Mouse (Mus musculus): ENCODE results near the gene Hsd11b1. TPM values are rescaled to one million over a fixed set of nuclear protein-coding genes. Genes with fewer than 3 reads are reported as not detected.

Gene Hsd11b1
- total and polyA plus RNA-seq, 3 experiments = not detected

GRCm38 (mm10) chr1:193301216-193302092 is 37.6 kb upstream of the Hsd11b1 start:
- Histone ChIP-seq H3K4me1 (ENCODE audit: control insufficient read depth in 1 of 2, insufficient read depth in 2 of 2, low read length in 2 of 2) (no peaks in the 10 kb centered on the region), H3K27me3 (ENCODE audit: control insufficient read depth in 1 of 2, insufficient read depth in 2 of 2, low read length in 2 of 2) (no peaks in the 10 kb centered on the region), H3K9me3 (replicated peaks; ENCODE audit: insufficient read depth, low read length) (no peaks in the 10 kb centered on the region), H3K79me2 (ENCODE audit: control insufficient read depth, insufficient read depth, low read length, poor library complexity) (no peaks in the 10 kb centered on the region), H3K27ac (ENCODE audit: control insufficient read depth, low read depth, low read length) (no peak overlapping the region), H3K4me3 (ENCODE audit: control insufficient read depth in 1 of 2, insufficient read depth in 1 of 2, low read depth in 2 of 2, low read length in 2 of 2) (no peak overlapping the region), H3K9ac (ENCODE audit: control insufficient read depth, low read depth, low read length, poor library complexity, severe bottlenecking) (no peak overlapping the region), H3K36me3 (ENCODE audit: control insufficient read depth in 1 of 2, insufficient read depth in 2 of 2, low read length in 2 of 2) (no peaks in the 10 kb centered on the region)
- no peak for DNase-seq (ENCODE audit: low read depth, low spot score)
- no peak for TF ChIP-seq MAZ (IDR thresholded peaks at IDR 0.05; ENCODE audit: low read depth, low read length)
- no peak for TF ChIP-seq JUND (IDR thresholded peaks at IDR 0.05; ENCODE audit: low read depth, low read length)
- TF ChIP-seq MXI1 (IDR thresholded peaks at IDR 0.05; ENCODE audit: low read depth, low read length) = no peak

- Histone ChIP-seq H3K27me3 (ENCODE audit: control insufficient read depth in 1 of 2, insufficient read depth in 2 of 2, low read length in 2 of 2) (no peaks in the 10 kb centered on the region; a peak in 1 of 4 replicates), H3K79me2 (ENCODE audit: control insufficient read depth, insufficient read depth, low read length, poor library complexity) (no peaks in the 10 kb centered on the region), H3K27ac (ENCODE audit: control insufficient read depth, low read depth, low read length) (no peak overlapping the region), H3K9ac (ENCODE audit: control insufficient read depth, low read depth, low read length, poor library complexity, severe bottlenecking) (no peak overlapping the region), H3K36me3 (ENCODE audit: control insufficient read depth in 1 of 2, insufficient read depth in 2 of 2, low read length in 2 of 2) (no peaks in the 10 kb centered on the region), H3K4me1 (ENCODE audit: control insufficient read depth in 1 of 2, insufficient read depth in 2 of 2, low read length in 2 of 2) (no peaks in the 10 kb centered on the region), H3K4me3 (ENCODE audit: control insufficient read depth in 1 of 2, insufficient read depth in 1 of 2, low read depth in 2 of 2, low read length in 2 of 2) (no peak overlapping the region), H3K9me3 (replicated peaks; ENCODE audit: insufficient read depth, low read length) (no peaks in the 10 kb centered on the region)
- TF ChIP-seq MAX (IDR thresholded peaks at IDR 0.05; ENCODE audit: low read length) = no peak
- no peak for TF ChIP-seq MYC (IDR thresholded peaks at IDR 0.05; ENCODE audit: low read depth, low read length)
- TF ChIP-seq ZMIZ1 (IDR thresholded peaks at IDR 0.05; ENCODE audit: low read depth, low read length) = no peak
- TF ChIP-seq CHD1 (IDR thresholded peaks at IDR 0.05; ENCODE audit: low read depth, low read length) = no peak
- TF ChIP-seq USF1 (IDR thresholded peaks at IDR 0.05; ENCODE audit: low read depth, low read length) = no peak
- TF ChIP-seq CHD2 (IDR thresholded peaks at IDR 0.05; ENCODE audit: low read length) = no peak
- TF ChIP-seq UBTF (IDR thresholded peaks at IDR 0.05; ENCODE audit: borderline replicate concordance, insufficient read depth, low read depth, low read length) = no peak
- no peak for TF ChIP-seq MEF2A (IDR thresholded peaks at IDR 0.05; ENCODE audit: extremely low read depth, insufficient replicate concordance, low read depth, low read length, poor library complexity, severe bottlenecking)
- TF ChIP-seq ZNF384 (IDR thresholded peaks at IDR 0.05; ENCODE audit: low read depth, low read length) = no peak
- no peak for TF ChIP-seq POLR2A (IDR thresholded peaks at IDR 0.05; ENCODE audit: control insufficient read depth in 1 of 2, insufficient read depth in 1 of 2, low read depth in 1 of 2, low read length in 2 of 2, poor library complexity in 1 of 2)
- no peak for TF ChIP-seq SMC3 (IDR thresholded peaks at IDR 0.05; ENCODE audit: low read depth, low read length)
- no peak for DNase-seq (ENCODE audit: low read depth, low spot score)
Observed at GRCm38 (mm10) chr1:193299995-193300394, 36.1 kb upstream of the Hsd11b1 start.

All from MEL (cell line).